Mouse (Mus musculus): ENCODE measurements at regions not wholly inside any gene's neighbourhood (a gene's known extent, or its start where the extent isn't known, plus 50 kb on each side); places are given as distances from the start of the nearest gene placed in this dataset.

- TF ChIP-seq NANOG (IDR thresholded peaks at IDR 0.05; ENCODE audit: borderline replicate concordance, low read length) (no peak), CTCF (conservative IDR thresholded peaks at IDR 0.05; ENCODE audit: low read length) (no peak), POU5F1 (IDR thresholded peaks at IDR 0.05; ENCODE audit: borderline replicate concordance, low read length) (no peak)
- no peaks in the 10 kb centered on the region for H3K36me3 ChIP-seq (ENCODE audit: insufficient read depth, low read length)
- H3K9me3 ChIP-seq (ENCODE audit: low read length), result no peaks in the 10 kb centered on the region
- no peak overlapping the region for H3K4me3 ChIP-seq (replicated peaks; ENCODE audit: low read length)
- peaks cover 7% of the 10 kb centered on the region; the same call in 1 of the 2 replicates for H3K27me3 ChIP-seq (ENCODE audit: insufficient read depth, low read length)
- H3K4me1 ChIP-seq (replicated peaks; ENCODE audit: low read depth, low read length), result peaks cover 5% of the 10 kb centered on the region; the same call in 1 of the 2 replicates
These were observed 206.5 kb downstream of the Rplp1 start for GRCm38 (mm10) chr9:61707875-61708274.

GRCm38 (mm10) chr9:61707296-61707695 lies 207.0 kb downstream of the Rplp1 start:
- H3K27me3 ChIP-seq (ENCODE audit: insufficient read depth, low read length), result peaks cover 10% of the 10 kb centered on the region; the same call in 1 of the 2 replicates
- no peak overlapping the region for H3K4me3 ChIP-seq (replicated peaks; ENCODE audit: low read length)
- TF ChIP-seq POU5F1 (IDR thresholded peaks at IDR 0.05; ENCODE audit: borderline replicate concordance, low read length) (no peak), NANOG (IDR thresholded peaks at IDR 0.05; ENCODE audit: borderline replicate concordance, low read length) (no peak), CTCF (conservative IDR thresholded peaks at IDR 0.05; ENCODE audit: low read length) (no peak)
- peaks cover 11% of the 10 kb centered on the region for H3K4me1 ChIP-seq (replicated peaks; ENCODE audit: low read depth, low read length)
- no peaks in the 10 kb centered on the region for H3K9me3 ChIP-seq (ENCODE audit: low read length)
- H3K36me3 ChIP-seq (ENCODE audit: insufficient read depth, low read length), result no peaks in the 10 kb centered on the region

GRCm38 (mm10) chr9:61706263-61706755 lies 208.0 kb downstream of the Rplp1 start:
- TF ChIP-seq CTCF (conservative IDR thresholded peaks at IDR 0.05; ENCODE audit: low read length), result no peak
- no peak for TF ChIP-seq NANOG (IDR thresholded peaks at IDR 0.05; ENCODE audit: borderline replicate concordance, low read length)
- TF ChIP-seq POU5F1 (IDR thresholded peaks at IDR 0.05; ENCODE audit: borderline replicate concordance, low read length), result no peak
- H3K4me3 ChIP-seq (replicated peaks; ENCODE audit: low read length), result no peak overlapping the region
- peaks cover 14% of the 10 kb centered on the region; the same call in 1 of the 2 replicates for H3K27me3 ChIP-seq (ENCODE audit: insufficient read depth, low read length)
- no peaks in the 10 kb centered on the region for H3K36me3 ChIP-seq (ENCODE audit: insufficient read depth, low read length)
- H3K4me1 ChIP-seq (replicated peaks; ENCODE audit: low read depth, low read length), result peaks cover 13% of the 10 kb centered on the region
- no peaks in the 10 kb centered on the region for H3K9me3 ChIP-seq (ENCODE audit: low read length)

- Histone ChIP-seq H3K36me3 (ENCODE audit: insufficient read depth, low read length) (no peaks in the 10 kb centered on the region), H3K9me3 (ENCODE audit: low read length) (no peaks in the 10 kb centered on the region), H3K4me1 (replicated peaks; ENCODE audit: low read depth, low read length) (peaks cover 13% of the 10 kb centered on the region), H3K4me3 (replicated peaks; ENCODE audit: low read length) (no peak overlapping the region), H3K27me3 (ENCODE audit: insufficient read depth, low read length) (peaks cover 20% of the 10 kb centered on the region; the same call in 1 of the 2 replicates)
- TF ChIP-seq NANOG (IDR thresholded peaks at IDR 0.05; ENCODE audit: borderline replicate concordance, low read length), result no peak
- no peak for TF ChIP-seq CTCF (conservative IDR thresholded peaks at IDR 0.05; ENCODE audit: low read length)
- TF ChIP-seq POU5F1 (IDR thresholded peaks at IDR 0.05; ENCODE audit: borderline replicate concordance, low read length), result no peak
These were observed 208.6 kb downstream of the Rplp1 start for GRCm38 (mm10) chr9:61705586-61706233.

- TF ChIP-seq NANOG (IDR thresholded peaks at IDR 0.05; ENCODE audit: borderline replicate concordance, low read length), result no peak
- no peak for TF ChIP-seq POU5F1 (IDR thresholded peaks at IDR 0.05; ENCODE audit: borderline replicate concordance, low read length)
- TF ChIP-seq CTCF (conservative IDR thresholded peaks at IDR 0.05; ENCODE audit: low read length), result no peak
- peaks cover 13% of the 10 kb centered on the region for H3K4me1 ChIP-seq (replicated peaks; ENCODE audit: low read depth, low read length)
- peaks cover 44% of the 10 kb centered on the region for H3K27me3 ChIP-seq (ENCODE audit: insufficient read depth, low read length)
- no peaks in the 10 kb centered on the region for H3K9me3 ChIP-seq (ENCODE audit: low read length)
- H3K4me3 ChIP-seq (replicated peaks; ENCODE audit: low read length), result no peak overlapping the region
- no peaks in the 10 kb centered on the region for H3K36me3 ChIP-seq (ENCODE audit: insufficient read depth, low read length)
These were observed 211.0 kb downstream of the Rplp1 start for GRCm38 (mm10) chr9:61703301-61703700.

GRCm38 (mm10) chr9:61702280-61702966 lies 211.9 kb downstream of the Rplp1 start:
- Histone ChIP-seq H3K9me3 (ENCODE audit: low read length) (no peaks in the 10 kb centered on the region), H3K27me3 (ENCODE audit: insufficient read depth, low read length) (peaks cover 47% of the 10 kb centered on the region), H3K36me3 (ENCODE audit: insufficient read depth, low read length) (no peaks in the 10 kb centered on the region), H3K4me3 (replicated peaks; ENCODE audit: low read length) (peak overlapping the region; percentile 68), H3K4me1 (replicated peaks; ENCODE audit: low read depth, low read length) (peaks cover 13% of the 10 kb centered on the region)
- no peak for TF ChIP-seq NANOG (IDR thresholded peaks at IDR 0.05; ENCODE audit: borderline replicate concordance, low read length)
- no peak for TF ChIP-seq POU5F1 (IDR thresholded peaks at IDR 0.05; ENCODE audit: borderline replicate concordance, low read length)
- no peak for TF ChIP-seq CTCF (conservative IDR thresholded peaks at IDR 0.05; ENCODE audit: low read length)

GRCm38 (mm10) chr9:61700576-61700975 lies 213.8 kb downstream of the Rplp1 start:
- no peak for TF ChIP-seq POU5F1 (IDR thresholded peaks at IDR 0.05; ENCODE audit: borderline replicate concordance, low read length)
- TF ChIP-seq NANOG (IDR thresholded peaks at IDR 0.05; ENCODE audit: borderline replicate concordance, low read length), result no peak
- TF ChIP-seq CTCF (conservative IDR thresholded peaks at IDR 0.05; ENCODE audit: low read length), result no peak
- Histone ChIP-seq H3K4me3 (replicated peaks; ENCODE audit: low read length) (no peak overlapping the region), H3K36me3 (ENCODE audit: insufficient read depth, low read length) (no peaks in the 10 kb centered on the region), H3K4me1 (replicated peaks; ENCODE audit: low read depth, low read length) (peaks cover 17% of the 10 kb centered on the region), H3K27me3 (ENCODE audit: insufficient read depth, low read length) (peaks cover 47% of the 10 kb centered on the region), H3K9me3 (ENCODE audit: low read length) (no peaks in the 10 kb centered on the region)

- Histone ChIP-seq H3K4me3 (replicated peaks; ENCODE audit: low read length) (no peak overlapping the region), H3K4me1 (replicated peaks; ENCODE audit: low read depth, low read length) (peaks cover 24% of the 10 kb centered on the region), H3K27me3 (ENCODE audit: insufficient read depth, low read length) (peaks cover 47% of the 10 kb centered on the region), H3K9me3 (ENCODE audit: low read length) (no peaks in the 10 kb centered on the region), H3K36me3 (ENCODE audit: insufficient read depth, low read length) (no peaks in the 10 kb centered on the region)
- TF ChIP-seq NANOG (IDR thresholded peaks at IDR 0.05; ENCODE audit: borderline replicate concordance, low read length) (no peak), CTCF (conservative IDR thresholded peaks at IDR 0.05; ENCODE audit: low read length) (no peak), POU5F1 (IDR thresholded peaks at IDR 0.05; ENCODE audit: borderline replicate concordance, low read length) (no peak)
These were observed 214.7 kb downstream of the Rplp1 start for GRCm38 (mm10) chr9:61699618-61700017.

All from E14TG2a.4 (cell line).